In genomic region chr9:66999698-67000097, GRCm38 (mm10) we compare ENCODE assay signal across 24 mouse cellular contexts. TPM values are rescaled to one million over a fixed set of nuclear protein-coding genes. Genes with fewer than 3 reads are reported as not detected.
DNase-seq lines count a peak whose midpoint lies in the region; ATAC-seq and TF ChIP-seq lines count a peak whose summit lies in the region.
"Had no signal": no experiment of that assay in that cellular context is flagged by ENCODE, and none has a peak within 500 bp of the region (broad histone marks: within the 10 kb centered on the region; RNA-seq: fewer than 3 reads in every experiment).

No protein-coding gene starts in this region.

- H3K4me2 ChIP-seq in forebrain, embryonic 14.5 days (ENCODE audit: low read length) = no peak overlapping the region
- no peak overlapping the region for H3K4me2 ChIP-seq in forebrain, embryonic 12.5 days
- H3K4me2 ChIP-seq: embryonic facial prominence, embryonic 13.5 days; hindbrain, embryonic 12.5 days had no signal

- peak; percentile 28 for DNase-seq in forebrain, embryonic 14.5 days (ENCODE audit: low spot score)
- peak; percentile 32 to 54 for DNase-seq in layer of hippocampus, postnatal 10 days (ENCODE audit: low spot score in 2 of 2)
- no peak for DNase-seq in layer of hippocampus, adult 8-10 months (ENCODE audit: low spot score in 2 of 2)
- DNase-seq in MEL (ENCODE audit: low read depth, low spot score) = no peak
- DNase-seq in testis, postnatal 10 days (ENCODE audit: low spot score) = no peak
- DNase-seq: adrenal gland, adult 2 months; adrenal gland, postnatal 25 days; B cell, adult 2 months; cerebellum, adult 11-12 months; cerebellum, adult 9-10 months; cerebellum, postnatal 36 days; gastrocnemius, postnatal 10 days; heart, adult 18-20 months; heart, postnatal 10 days; heart, postnatal 4 days had no signal

- no peak overlapping the region for H3K27ac ChIP-seq in forebrain, embryonic 14.5 days (ENCODE audit: low read depth, low read length)
- H3K27ac ChIP-seq in forebrain, embryonic 12.5 days = no peak overlapping the region
- no peak overlapping the region for H3K27ac ChIP-seq in MEL (ENCODE audit: control insufficient read depth, low read depth, low read length)
- H3K27ac ChIP-seq: embryonic facial prominence, embryonic 13.5 days; heart, embryonic 10.5 days; hindbrain, embryonic 12.5 days had no signal

- TF ChIP-seq RAD21 in MEL (IDR thresholded peaks at IDR 0.05; ENCODE audit: low read depth, low read length) = no peak

- no peaks in the 10 kb centered on the region for H3K9me3 ChIP-seq in forebrain, embryonic 14.5 days (replicated peaks; ENCODE audit: control insufficient read depth, low read length)
- no peaks in the 10 kb centered on the region for H3K9me3 ChIP-seq in forebrain, embryonic 12.5 days
- no peaks in the 10 kb centered on the region for H3K9me3 ChIP-seq in MEL (replicated peaks; ENCODE audit: insufficient read depth, low read length)
- H3K9me3 ChIP-seq: embryonic facial prominence, embryonic 13.5 days; heart, embryonic 10.5 days; hindbrain, embryonic 12.5 days had no signal

- no peak overlapping the region for H3K4me3 ChIP-seq in forebrain, embryonic 14.5 days (ENCODE audit: low read depth, low read length)
- H3K4me3 ChIP-seq in forebrain, embryonic 12.5 days (replicated peaks) = no peak overlapping the region
- H3K4me3 ChIP-seq in MEL (ENCODE audit: control insufficient read depth in 1 of 2, insufficient read depth in 1 of 2, low read depth in 2 of 2, low read length in 2 of 2) = no peak overlapping the region
- H3K4me3 ChIP-seq: embryonic facial prominence, embryonic 13.5 days; heart, embryonic 10.5 days; hindbrain, embryonic 12.5 days had no signal

- H3K36me3 ChIP-seq in forebrain, embryonic 14.5 days (ENCODE audit: control insufficient read depth, insufficient read depth, low read length) = no peaks in the 10 kb centered on the region
- H3K36me3 ChIP-seq in forebrain, embryonic 12.5 days (replicated peaks) = no peaks in the 10 kb centered on the region
- peaks cover 0 to 2% of the 10 kb centered on the region in 2 experiments; a peak in 2 of 4 replicates for H3K36me3 ChIP-seq in MEL (ENCODE audit: control insufficient read depth in 1 of 2, insufficient read depth in 2 of 2, low read length in 2 of 2)
- H3K36me3 ChIP-seq: embryonic facial prominence, embryonic 13.5 days; heart, embryonic 10.5 days; hindbrain, embryonic 12.5 days had no signal

- no peaks in the 10 kb centered on the region for H3K4me1 ChIP-seq in forebrain, embryonic 14.5 days (ENCODE audit: control insufficient read depth, insufficient read depth, low read length)
- no peaks in the 10 kb centered on the region for H3K4me1 ChIP-seq in forebrain, embryonic 12.5 days
- peaks cover 3 to 7% of the 10 kb centered on the region in 2 experiments; a peak in 1 of 4 replicates for H3K4me1 ChIP-seq in MEL (ENCODE audit: control insufficient read depth in 1 of 2, insufficient read depth in 2 of 2, low read length in 2 of 2)
- H3K4me1 ChIP-seq: embryonic facial prominence, embryonic 13.5 days had no signal

- TF ChIP-seq POLR2A in MEL (IDR thresholded peaks at IDR 0.05; ENCODE audit: control insufficient read depth in 1 of 2, insufficient read depth in 1 of 2, low read depth in 1 of 2, low read length in 2 of 2, poor library complexity in 1 of 2) = no peak

- H3K79me2 ChIP-seq in MEL (ENCODE audit: control insufficient read depth, insufficient read depth, low read length, poor library complexity) = no peaks in the 10 kb centered on the region

- TF ChIP-seq CTCF in MEL (IDR thresholded peaks at IDR 0.05 in 2 of 3, conservative IDR thresholded peaks at IDR 0.05 in 1 of 3; ENCODE audit: control insufficient read depth in 1 of 3, insufficient read depth in 1 of 3, low read depth in 2 of 3, low read length in 3 of 3, poor library complexity in 1 of 3, severe bottlenecking in 1 of 3) = no peak

- no peak for TF ChIP-seq EP300 in MEL (IDR thresholded peaks at IDR 0.05; ENCODE audit: low read depth in 1 of 2, low read length in 2 of 2)

- 86% methylated on average over 8 of the region's 8 CpGs for WGBS in forebrain, embryonic 14.5 days
- 96% methylated on average over 8 of the region's 8 CpGs for WGBS in forebrain, embryonic 12.5 days

- no peak overlapping the region for H3K9ac ChIP-seq in forebrain, embryonic 14.5 days (ENCODE audit: low read length)
- no peak overlapping the region for H3K9ac ChIP-seq in forebrain, embryonic 12.5 days
- H3K9ac ChIP-seq in MEL (ENCODE audit: control insufficient read depth, low read depth, low read length, poor library complexity, severe bottlenecking) = no peak overlapping the region
- H3K9ac ChIP-seq: embryonic facial prominence, embryonic 13.5 days; hindbrain, embryonic 12.5 days had no signal

- H3K27me3 ChIP-seq in forebrain, embryonic 14.5 days (replicated peaks; ENCODE audit: control insufficient read depth, insufficient read depth, low read length) = no peaks in the 10 kb centered on the region
- H3K27me3 ChIP-seq in forebrain, embryonic 12.5 days = no peaks in the 10 kb centered on the region
- no peaks in the 10 kb centered on the region for H3K27me3 ChIP-seq in MEL (ENCODE audit: control insufficient read depth in 1 of 2, insufficient read depth in 2 of 2, low read length in 2 of 2)
- H3K27me3 ChIP-seq: embryonic facial prominence, embryonic 13.5 days; hindbrain, embryonic 12.5 days had no signal

- no peak for ATAC-seq in forebrain, embryonic 14.5 days
- ATAC-seq in forebrain, embryonic 12.5 days (ENCODE audit: low FRiP score) = no peak
- ATAC-seq in monocyte, adult 5-6 weeks (replicated peaks; ENCODE audit: insufficient number of reproducible peaks, low FRiP score, low TSS enrichment, poor library complexity, severe bottlenecking) = no peak
- ATAC-seq: CD4-positive, CD25-positive, alpha-beta regulatory T cell, adult 4 months; hindbrain, embryonic 16.5 days; inflammation-experienced regulatory T-cells, adult 6 months; intestine, postnatal 0 days had no signal

TF ChIP-seq in MEL, 35 proteins besides CTCF, POLR2A, EP300 and RAD21:
- peak; percentile 75 for TF ChIP-seq TBP (IDR thresholded peaks at IDR 0.05; ENCODE audit: low read depth, low read length)
- TF ChIP-seq BHLHE40 (IDR thresholded peaks at IDR 0.05; ENCODE audit: borderline replicate concordance, low read depth, low read length) = no peak

RNA-seq across cellular contexts. Expression of gene Lactb, which starts 24.4 kb away (rescaled TPM):
- polyA plus RNA-seq in forebrain, embryonic 14.5 days (2014; fragmentation: Nextera tagmentation; extraction: Ambion mirVana) = 9.8 and 10.2 TPM in 2 replicates
- polyA plus RNA-seq in forebrain, embryonic 12.5 days (2016; fragmentation: Nextera tagmentation; extraction: Ambion mirVana) = 8.8 and 9.7 TPM in 2 replicates
- 10 to 100 TPM; 15.8 to 16.3 TPM for total RNA-seq in layer of hippocampus, postnatal 10 days (2021)
- 10 to 100 TPM; 13.8 to 17.4 (median 16.6) TPM for total RNA-seq in layer of hippocampus, adult 8-10 months (2022)
- total RNA-seq in MEL (2012; rRNA removed) = 27.0 and 28.9 TPM in 2 replicates
- 100 to 1,000 TPM in 1 of 2 experiments, 10 to 100 TPM in 1; 36.9 to 108 TPM for polyA plus RNA-seq in MEL (2012; ENCODE audit: insufficient read depth in 1 of 2, insufficient read length in 2 of 2, low read depth in 1 of 2, low replicate concordance in 2 of 2, missing spikeins in 1 of 2)
- total RNA-seq in monocyte, adult 5-6 weeks (2017) = 24.2 to 38.2 TPM (median 33.3 TPM) in 3 replicates

RNA-seq across cellular contexts. Expression of gene Tpm1, which starts 49.5 kb away (rescaled TPM):
- polyA plus RNA-seq in forebrain, embryonic 14.5 days (2014; fragmentation: Nextera tagmentation; extraction: Ambion mirVana) = 104 and 126 TPM in 2 replicates
- polyA plus RNA-seq in forebrain, embryonic 12.5 days (2016; fragmentation: Nextera tagmentation; extraction: Ambion mirVana) = 218 and 280 TPM in 2 replicates
- 100 to 1,000 TPM; 195 to 211 TPM for total RNA-seq in layer of hippocampus, postnatal 10 days (2021)
- 100 to 1,000 TPM; 179 to 185 (median 182) TPM for total RNA-seq in layer of hippocampus, adult 8-10 months (2022)
- 38.2 and 56.5 TPM in 2 replicates for total RNA-seq in MEL (2012; rRNA removed)
- 100 to 1,000 TPM in 1 of 2 experiments, not detected in 1; 113 TPM for polyA plus RNA-seq in MEL (2012; ENCODE audit: insufficient read depth in 1 of 2, insufficient read length in 2 of 2, low read depth in 1 of 2, low replicate concordance in 2 of 2, missing spikeins in 1 of 2)
- 29.4 to 78.0 TPM (median 49.1 TPM) in 3 replicates for total RNA-seq in monocyte, adult 5-6 weeks (2017)

RNA-seq across cellular contexts. Expression of gene Rps27l, which starts 53.8 kb away (rescaled TPM):
- polyA plus RNA-seq in forebrain, embryonic 14.5 days (2014; fragmentation: Nextera tagmentation; extraction: Ambion mirVana) = 357 and 434 TPM in 2 replicates
- polyA plus RNA-seq in forebrain, embryonic 12.5 days (2016; fragmentation: Nextera tagmentation; extraction: Ambion mirVana) = 588 and 598 TPM in 2 replicates
- 10 to 100 TPM; 45.4 to 52.1 TPM for total RNA-seq in layer of hippocampus, postnatal 10 days (2021)
- total RNA-seq in layer of hippocampus, adult 8-10 months (2022) = 10 to 100 TPM; 38.7 to 48.0 (median 44.1) TPM
- 502 and 524 TPM in 2 replicates for total RNA-seq in MEL (2012; rRNA removed)
- 100 to 1,000 TPM in 1 of 2 experiments, not detected in 1; 469 TPM for polyA plus RNA-seq in MEL (2012; ENCODE audit: insufficient read depth in 1 of 2, insufficient read length in 2 of 2, low read depth in 1 of 2, low replicate concordance in 2 of 2, missing spikeins in 1 of 2)
- total RNA-seq in monocyte, adult 5-6 weeks (2017) = 70.0 to 115 TPM (median 89.9 TPM) in 3 replicates

Comparison
In these comparisons a context has a peak if more than half of its experiments do, and no peak if none do; other contexts are left out.
1. DNase-seq: peak in forebrain, embryonic 14.5 days (single experiment) and layer of hippocampus, postnatal 10 days (2 of 2); none in layer of hippocampus, adult 8-10 months (0 of 2), MEL (single experiment) and testis, postnatal 10 days (single experiment).